Mouse (Mus musculus): Measurements from ENCODE around the gene Zfp273.
"Not testable (repeated sequence)": the region's sequence is repeated elsewhere in the genome, so short reads cannot be mapped to it uniquely, and the experiment has no call there.

Zfp273 gene

GRCm38 (mm10) chr13:67813710-67814660, at the start of gene Zfp273:
Gene Zfp273, plus strand, starts transcription at chr13:67813740.
- peak; percentile 88 for DNase-seq (ENCODE audit: low spot score)

DNA sequence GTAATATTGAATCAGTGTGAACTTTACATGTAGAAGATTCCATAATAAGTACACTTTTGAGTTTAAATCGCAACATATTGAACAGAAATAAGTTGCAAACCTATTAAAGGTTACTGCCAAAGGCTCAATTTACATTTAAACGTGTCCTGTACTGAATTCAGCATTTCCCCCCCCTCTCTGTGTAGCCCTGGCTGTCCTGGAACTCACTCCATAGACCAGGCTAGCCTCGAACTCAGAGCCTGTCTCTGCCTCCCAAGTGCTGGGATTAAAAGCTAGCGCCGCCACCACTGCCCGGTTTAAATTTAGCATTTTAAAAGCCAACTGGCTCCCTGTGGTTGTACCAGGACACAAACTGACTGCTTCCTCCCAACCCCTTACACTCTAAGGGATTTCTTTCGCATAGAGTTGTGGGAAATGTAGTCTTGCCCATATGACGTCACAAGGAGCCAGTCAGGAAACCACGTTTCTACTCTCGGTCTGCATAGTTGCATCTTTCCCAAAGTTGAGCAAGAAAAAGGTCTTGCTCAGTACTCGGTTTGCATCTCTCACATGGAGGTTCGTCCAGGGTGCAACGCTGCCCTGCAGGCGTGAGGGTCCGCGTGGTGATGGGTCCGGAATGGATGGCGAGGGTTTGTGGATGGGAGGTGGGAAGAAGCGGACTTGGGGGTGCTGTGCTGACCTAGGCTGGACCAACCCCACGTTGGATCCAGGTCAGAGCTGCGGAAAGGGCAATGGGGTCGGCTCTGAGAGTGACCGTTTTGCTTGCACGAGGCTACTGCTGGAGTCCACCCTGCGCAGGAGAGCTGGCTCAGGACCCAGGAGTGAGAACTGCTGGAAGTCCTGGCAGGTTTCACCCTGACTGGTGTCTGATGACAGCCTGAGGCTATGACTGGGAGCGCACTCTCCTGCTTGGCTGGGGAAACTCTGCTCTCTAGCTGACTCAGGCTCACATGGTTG, 34.0 kb upstream of the Zfp273 start, which contains the start of gene Zfp493:
Gene Zfp493 (plus strand): TSS at position 429 of the 957 bp plus-strand sequence.
- DNase-seq (ENCODE audit: low spot score): peak; percentile 91

- no peak for DNase-seq (ENCODE audit: low spot score)
Measured at GRCm38 (mm10) chr13:67791921-67792455, 21.6 kb upstream of the Zfp273 start.

DNA sequence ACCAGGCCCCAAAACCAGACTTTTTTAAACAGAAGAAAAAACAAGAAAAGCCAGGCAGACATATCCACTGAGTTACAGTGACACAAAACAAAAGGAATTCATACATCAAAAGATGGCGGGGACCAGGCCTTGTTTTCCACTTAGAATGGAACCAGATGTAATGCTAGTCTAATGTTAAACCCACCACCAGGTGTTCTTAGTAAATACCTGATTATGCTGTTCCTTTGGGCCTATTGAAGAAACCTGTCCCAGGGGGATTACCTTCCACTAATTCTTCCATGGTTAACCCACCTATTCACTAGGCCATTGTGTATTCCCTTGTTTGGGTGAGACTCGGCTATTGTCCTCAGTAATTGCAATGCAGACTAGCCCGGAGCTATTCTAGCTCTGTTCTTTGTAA, 14.9 kb upstream of the Zfp273 start:
- no peak for DNase-seq (ENCODE audit: low spot score)

DNA sequence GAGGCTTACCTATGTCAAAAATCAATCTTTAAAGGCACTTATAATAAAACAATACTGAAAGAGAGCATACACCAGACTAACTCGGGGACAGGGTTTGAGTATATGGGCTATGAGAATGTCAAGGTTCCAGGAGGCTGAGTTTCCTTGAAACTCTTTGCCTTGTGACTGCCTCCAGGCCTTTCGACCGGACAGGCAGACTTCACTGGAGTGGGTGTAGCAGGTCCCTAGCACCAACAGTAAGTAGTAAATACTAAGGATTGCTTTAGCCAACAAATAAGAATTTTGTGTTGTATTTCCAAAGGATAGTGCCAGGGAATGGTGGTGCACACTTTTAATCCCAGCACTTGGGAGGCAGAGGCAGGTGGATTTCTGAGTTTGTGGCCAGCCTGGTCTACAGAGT, 14.4 kb upstream of the Zfp273 start:
- not testable (repeated sequence) for DNase-seq (ENCODE audit: low spot score)

DNA sequence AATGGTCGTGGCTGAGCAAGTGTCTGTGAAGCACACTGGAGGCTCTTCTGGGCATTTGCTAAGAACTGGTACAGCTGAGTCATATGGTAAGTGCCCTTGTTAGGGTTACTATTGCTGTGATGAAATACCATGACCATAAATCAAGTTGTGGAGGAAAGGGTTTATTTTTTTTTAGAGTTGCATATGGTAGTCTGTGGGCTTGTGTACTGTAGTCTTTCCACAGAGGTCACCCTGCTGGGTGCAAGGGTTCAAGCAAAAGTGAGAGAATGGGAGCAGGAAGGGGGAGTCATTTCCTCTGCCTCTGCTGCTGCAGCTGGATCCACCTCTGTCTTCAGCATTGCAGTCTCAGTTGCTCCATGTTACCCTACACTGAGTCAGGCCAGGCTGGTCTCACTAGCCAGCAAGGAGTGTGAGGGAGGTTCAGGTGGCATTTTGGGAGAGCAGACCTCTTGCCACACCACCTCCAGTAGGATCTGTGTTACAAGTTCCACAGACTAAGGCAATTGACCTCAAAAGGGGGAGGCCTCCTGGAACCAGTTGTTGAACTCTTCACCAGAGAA, 1.8 kb upstream of the Zfp273 start:
- DNase-seq (ENCODE audit: low spot score): no peak

- DNase-seq (ENCODE audit: low spot score): no peak
Measured at GRCm38 (mm10) chr13:67812961-67813709, 405 bp upstream of the Zfp273 start.

DNA sequence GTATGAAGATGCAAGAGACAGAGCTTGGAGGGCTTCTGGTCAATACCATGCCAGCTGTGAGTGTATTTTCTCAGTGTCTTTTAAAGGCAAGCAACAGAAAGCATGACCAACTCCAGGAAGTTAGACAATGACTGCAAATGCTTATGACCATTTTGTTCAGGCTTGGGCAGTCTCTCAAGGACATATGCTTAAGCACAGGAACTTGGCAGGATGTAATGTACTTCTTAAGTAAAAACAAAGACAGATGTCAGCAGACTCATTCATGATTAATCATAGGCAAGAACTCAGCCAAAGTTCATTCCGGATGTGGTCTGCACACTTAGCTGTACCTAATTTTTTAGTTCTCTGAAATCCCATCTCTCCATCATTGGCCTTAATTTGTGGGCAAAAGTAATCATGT, 5.1 kb downstream of the Zfp273 start:
- DNase-seq (ENCODE audit: low spot score): no peak

DNA sequence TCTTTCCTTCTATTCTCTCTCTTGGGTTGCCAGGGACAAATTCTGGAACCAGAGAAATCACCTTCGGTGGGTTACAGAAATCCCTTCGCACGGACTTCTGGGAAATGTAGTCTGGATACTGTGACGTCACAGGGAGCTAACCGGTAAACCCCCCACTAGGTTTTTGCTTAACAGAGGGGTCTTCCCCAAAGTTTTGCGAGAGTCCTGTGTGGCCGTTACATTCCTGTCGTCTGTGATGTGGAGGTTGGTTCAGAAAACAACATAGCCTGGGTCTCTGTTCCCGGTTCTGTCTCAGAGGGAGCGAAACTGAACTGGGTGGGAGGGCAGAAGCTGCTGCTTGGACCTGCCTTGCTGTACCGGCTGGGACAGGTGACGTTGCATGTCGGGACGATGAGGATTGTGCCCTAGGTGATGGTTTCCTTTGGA, 17.4 kb downstream of the Zfp273 start, which contains the start of gene Gm10037:
Gene Gm10037 (plus strand): TSS at position 196 of the 426 bp plus-strand sequence.
- DNase-seq (ENCODE audit: low spot score): peak; percentile 80

GRCm38 (mm10) chr13:67833137-67833536, 19.6 kb downstream of the Zfp273 start:
- not testable (repeated sequence) for DNase-seq (ENCODE audit: low spot score)

DNA sequence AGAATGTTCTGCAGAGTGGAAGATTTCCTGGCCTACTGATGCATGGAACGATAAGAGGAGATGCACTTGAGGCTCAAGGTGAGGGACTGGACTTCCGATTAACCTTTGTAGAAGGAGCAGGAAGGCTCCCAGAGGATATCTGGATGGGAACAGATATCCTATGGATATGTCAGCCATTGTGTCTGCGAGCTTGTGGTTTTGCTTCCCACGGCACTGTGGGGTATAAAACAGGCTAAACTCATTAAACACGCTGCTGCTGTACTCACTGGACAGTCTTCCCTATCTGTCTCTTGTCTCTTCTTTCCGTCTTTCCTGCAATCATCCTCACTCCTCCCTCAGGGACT, 30.2 kb downstream of the Zfp273 start:
- DNase-seq (ENCODE audit: low spot score): no peak

- DNase-seq (ENCODE audit: low spot score): peak; percentile 78
Measured at GRCm38 (mm10) chr13:67844119-67844852, 30.7 kb downstream of the Zfp273 start.

DNA sequence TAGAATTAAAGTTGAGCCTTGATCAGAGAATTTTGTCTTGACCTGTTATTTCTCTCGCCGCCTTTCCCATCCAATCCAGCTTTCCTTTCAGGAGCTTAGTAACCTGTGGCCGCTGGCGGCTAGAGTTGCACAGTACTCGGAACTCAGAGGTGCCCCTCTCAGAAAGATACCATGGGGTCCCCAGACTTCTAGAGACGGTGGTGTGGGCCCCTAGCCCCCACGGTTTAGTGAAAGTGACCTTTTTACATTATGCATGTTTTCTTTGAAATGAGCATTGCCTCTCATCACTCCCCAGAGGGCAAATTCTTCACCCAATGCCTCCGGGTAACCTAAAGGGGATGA, 31.3 kb downstream of the Zfp273 start:
- DNase-seq (ENCODE audit: low spot score): no peak

- no peak for DNase-seq (ENCODE audit: low spot score)
Measured at GRCm38 (mm10) chr13:67850361-67850760, 36.8 kb downstream of the Zfp273 start.

GRCm38 (mm10) chr13:67853130-67853529, 39.6 kb downstream of the Zfp273 start:
- no peak for DNase-seq (ENCODE audit: low spot score)

GRCm38 (mm10) chr13:67853983-67854382, 40.4 kb downstream of the Zfp273 start:
- DNase-seq (ENCODE audit: low spot score): no peak

GRCm38 (mm10) chr13:67857317-67857716, 43.8 kb downstream of the Zfp273 start:
- DNase-seq (ENCODE audit: low spot score): no peak

- DNase-seq (ENCODE audit: low spot score): no peak
Measured at GRCm38 (mm10) chr13:67862508-67862907, 49.0 kb downstream of the Zfp273 start.

DNA sequence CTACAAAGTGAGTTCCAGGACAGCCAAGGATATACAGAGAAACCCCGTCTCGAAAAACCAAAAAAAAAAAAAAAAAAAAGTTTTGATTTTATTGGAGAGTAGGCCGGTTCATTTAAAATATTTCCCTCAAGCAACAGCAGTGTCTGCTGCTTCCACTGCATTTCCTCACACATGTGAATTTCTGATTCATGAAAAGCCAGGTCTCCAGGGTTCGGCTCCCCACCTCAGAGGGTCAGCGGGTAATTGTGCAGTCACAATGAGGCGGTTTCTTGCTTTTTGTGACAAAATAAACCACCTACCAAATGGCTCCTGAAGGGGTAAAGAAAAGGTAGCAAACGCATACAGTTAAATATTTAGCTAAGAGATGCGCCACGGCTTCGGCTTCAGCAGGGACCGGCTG, 49.5 kb downstream of the Zfp273 start, which contains the start of gene BC048507:
Gene BC048507 (plus strand): TSS at position 301 of the 400 bp plus-strand sequence.
- DNase-seq (ENCODE audit: low spot score): no peak

DNA sequence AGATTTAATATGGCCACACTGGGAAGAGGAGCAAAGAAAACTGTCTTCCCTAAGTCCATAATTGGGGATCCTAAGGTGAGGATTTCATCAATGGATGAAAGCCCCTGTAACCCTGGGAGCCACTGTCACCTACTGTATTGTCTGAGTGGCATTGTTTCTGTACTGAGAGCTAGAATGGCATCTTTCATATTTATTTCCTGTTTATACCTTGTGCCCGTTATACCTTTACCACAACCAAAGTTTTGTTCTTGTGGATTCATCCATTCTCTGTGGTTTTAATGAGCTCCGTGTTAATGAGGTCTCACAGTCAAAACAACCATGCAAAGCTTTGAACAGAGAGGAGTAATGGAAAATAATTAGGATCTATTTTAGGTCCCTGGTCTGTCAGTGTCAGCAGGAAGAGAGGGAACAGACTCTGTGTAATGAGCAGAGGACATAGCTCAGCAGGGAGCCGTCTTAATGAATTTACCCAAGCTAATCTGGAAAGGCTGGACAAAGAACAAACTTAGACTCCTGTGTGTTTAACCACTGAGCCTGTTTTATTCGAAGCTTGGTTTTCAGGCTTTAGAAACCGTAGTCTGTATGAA, 51.3 kb downstream of the Zfp273 start:
- DNase-seq (ENCODE audit: low spot score): peak; percentile 9

Data from embryo, embryonic 10 days (tissue).